Mouse (Mus musculus) macrophage (primary cell): ENCODE data around the gene Timm23. TPM values are rescaled to one million over a fixed set of nuclear protein-coding genes. Genes with fewer than 3 reads are reported as not detected.
"Not testable (repeated sequence)": the region's sequence is repeated elsewhere in the genome, so short reads cannot be mapped to it uniquely, and the experiment has no call there.

Experiments
- H3K27ac ChIP-seq: fragments of 350-480 bp; formaldehyde crosslinking; 2 replicates; pipeline ENCODE4 v1.9.0; 2021
- H3K36me3 ChIP-seq: fragments of 350-480 bp; formaldehyde crosslinking; 2 replicates; pipeline ENCODE4 v1.9.0; 2021; ENCODE audit errors: inconsistent target
- H3K4me3 ChIP-seq: fragments of 350-480 bp; formaldehyde crosslinking; 2 replicates; pipeline ENCODE4 v1.9.0; 2021; ENCODE audit errors: inconsistent target
- H3K79me2 ChIP-seq: fragments of 350-480 bp; formaldehyde crosslinking; 2 replicates; pipeline ENCODE4 v1.9.0; 2021; ENCODE audit errors: inconsistent target
- WGBS: methylation state at CpG from one replicate; pipeline ENCODE4 v1.1.7; 2026; ENCODE audit warnings: inconsistent platforms; ENCODE audit not compliant: missing documents; 5-methylcytosine and 5-hydroxymethylcytosine counted together
- polyA plus RNA-seq: library from polyadenylated mRNA; stranded (reverse); fragments of 250-400 nt; gene quantifications from 3 replicates; pipeline ENCODE4 v1.2.4, GENCODE M21; 2018; ENCODE audit warnings: inconsistent platforms
- total RNA-seq, 78 experiments: library from RNA; depleted of rRNA; stranded (reverse); fragments of 250-400 nt; gene quantifications; 1 replicate in 9 of 78; 2 replicates in 24 of 78; 3 replicates in 43 of 78; 4 replicates in 2 of 78; pipeline ENCODE4 v1.2.4; 2018; ENCODE audit warnings: inconsistent platforms in 56 of 78

The Timm23 gene
- 10 to 100 TPM; 25.2 to 91.4 (median 58.2) TPM for total RNA-seq (2018; cell fraction: chromatin; rRNA removed)
- total RNA-seq (2018; cell fraction: cytosol; rRNA removed): 100 to 1,000 TPM in 17 of 26 experiments, 10 to 100 TPM in 9; 84.3 to 170 (median 113) TPM
- total RNA-seq (2018; cell fraction: nucleus; rRNA removed): 10 to 100 TPM; 26.8 to 84.5 (median 55.8) TPM
- 85.3 to 157 TPM (median 86.3 TPM) in 3 replicates for polyA plus RNA-seq

GRCm38 (mm10) chr14:32201791-32202451 is at the start of gene Timm23, which contains the start of gene Parg:
Timm23 (minus strand) TSS chr14:32201898.
Parg (plus strand) TSS chr14:32201949.
- peaks cover 20% of the 10 kb centered on the region for H3K36me3 ChIP-seq
- peaks cover 94% of the 10 kb centered on the region for H3K79me2 ChIP-seq
- peak within 1 kb of the TSS; percentile 54 for H3K27ac ChIP-seq
- 0% methylated on average over 67 of the region's 77 CpGs for WGBS
- H3K4me3 ChIP-seq: peak within 1 kb of the TSS; percentile 92

DNA sequence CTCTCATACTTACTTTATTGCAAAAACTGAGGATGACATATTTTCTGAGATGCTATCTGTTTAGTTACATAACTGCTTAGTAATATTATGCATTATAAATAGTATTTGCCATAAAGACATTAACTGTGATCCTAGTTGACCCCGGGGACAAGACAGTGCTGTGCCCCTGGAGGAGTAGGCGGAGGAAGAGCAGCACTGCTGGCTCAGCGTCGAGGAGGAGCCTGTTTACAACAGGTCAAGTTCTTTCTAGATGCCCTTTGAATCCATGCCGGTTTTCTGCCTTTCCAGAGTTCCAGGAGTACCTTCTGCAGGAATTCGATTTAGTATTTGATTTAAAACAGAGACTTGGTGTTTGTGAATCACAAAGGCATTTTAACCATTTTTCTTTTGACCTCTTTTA is 47.9 kb upstream of the Timm23 start:
- Histone ChIP-seq H3K4me3 (no peak overlapping the region), H3K79me2 (no peaks in the 10 kb centered on the region), H3K27ac (no peak overlapping the region), H3K36me3 (peaks cover 20% of the 10 kb centered on the region; the same call in 1 of the 2 replicates)
- 98% methylated on average over 6 of the region's 6 CpGs for WGBS

GRCm38 (mm10) chr14:32246019-32246418 is 44.3 kb upstream of the Timm23 start:
- Histone ChIP-seq H3K4me3 (no peak overlapping the region), H3K79me2 (no peaks in the 10 kb centered on the region), H3K36me3 (peaks cover 36% of the 10 kb centered on the region; the same call in 1 of the 2 replicates), H3K27ac (no peak overlapping the region)
- WGBS: 93% methylated on average over 2 of the region's 2 CpGs

GRCm38 (mm10) chr14:32242401-32242800 is 40.7 kb upstream of the Timm23 start:
- Histone ChIP-seq H3K27ac (no peak overlapping the region), H3K79me2 (no peaks in the 10 kb centered on the region), H3K36me3 (peaks cover 36% of the 10 kb centered on the region), H3K4me3 (no peak overlapping the region)
- 98% methylated on average over 4 of the region's 4 CpGs for WGBS

DNA sequence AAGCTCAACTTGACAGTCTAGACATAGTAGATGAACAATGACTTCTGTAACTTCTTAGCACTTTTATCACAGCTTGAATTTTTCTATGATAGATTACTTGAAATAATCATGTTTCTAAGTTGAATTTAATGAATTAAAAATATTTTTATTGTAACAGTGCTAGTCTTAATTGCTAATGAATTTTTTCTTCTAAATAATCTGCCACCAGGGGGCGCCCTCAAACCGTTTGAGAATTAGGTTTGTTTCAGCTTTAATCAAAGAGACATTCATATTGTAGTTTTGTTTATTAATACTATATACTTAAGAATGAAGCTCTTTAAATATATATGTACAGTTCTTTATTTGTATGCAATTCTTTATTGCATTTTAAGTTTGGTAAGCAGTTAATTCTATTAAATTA is 27.3 kb upstream of the Timm23 start:
- 0% methylated on average over 2 of the region's 2 CpGs for WGBS
- H3K27ac ChIP-seq: no peak overlapping the region
- H3K36me3 ChIP-seq: peaks cover 5% of the 10 kb centered on the region; the same call in 1 of the 2 replicates
- H3K79me2 ChIP-seq: no peaks in the 10 kb centered on the region
- no peak overlapping the region for H3K4me3 ChIP-seq

DNA sequence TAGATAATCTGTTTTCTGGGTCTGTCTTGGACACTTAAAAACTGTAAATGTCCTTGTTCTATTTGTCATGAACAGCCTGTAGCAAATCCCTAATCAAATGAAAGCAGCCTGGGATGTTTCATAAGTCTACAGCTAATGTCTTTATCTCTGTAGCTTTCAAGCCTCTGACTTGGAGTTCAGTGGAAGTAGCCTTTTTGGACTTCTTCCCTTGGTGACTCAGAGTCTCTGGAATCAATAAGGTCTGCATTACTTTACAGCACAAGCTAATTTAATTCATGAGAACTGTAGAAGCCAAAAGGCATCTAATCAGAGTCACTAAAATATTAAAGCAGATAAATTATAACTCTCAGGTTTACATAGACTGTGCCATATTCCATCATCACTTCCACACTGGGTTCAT is 24.9 kb upstream of the Timm23 start:
- Histone ChIP-seq H3K79me2 (no peaks in the 10 kb centered on the region), H3K36me3 (peaks cover 5% of the 10 kb centered on the region; the same call in 1 of the 2 replicates), H3K27ac (no peak overlapping the region), H3K4me3 (no peak overlapping the region)

DNA sequence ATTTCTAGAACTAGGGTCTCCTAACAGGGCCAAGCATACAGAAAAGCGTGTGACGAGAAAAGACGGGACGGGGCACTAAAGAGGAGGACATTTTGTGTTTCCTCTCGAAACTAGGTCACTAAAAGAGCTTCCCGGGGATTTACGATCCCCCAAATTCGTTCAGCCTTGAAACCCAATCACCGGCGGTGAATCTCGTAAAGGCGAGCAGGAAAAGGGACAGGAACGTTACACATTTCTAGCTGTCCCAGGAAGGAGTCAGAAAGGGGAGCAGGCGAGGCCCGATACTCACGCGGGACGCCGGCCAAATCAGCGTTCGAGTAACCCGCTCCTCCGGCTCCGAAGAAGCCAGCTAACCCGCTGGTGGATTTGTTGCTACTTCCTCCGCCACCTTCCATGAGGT is 344 bp downstream of the Timm23 start:
- H3K27ac ChIP-seq: peak overlapping the region; percentile 54
- peaks cover 94% of the 10 kb centered on the region for H3K79me2 ChIP-seq
- WGBS: 4% methylated on average over 19 of the region's 26 CpGs

GRCm38 (mm10) chr14:32193557-32193956 is 8.1 kb downstream of the Timm23 start:
- not testable (repeated sequence) for H3K27ac ChIP-seq, H3K4me3 ChIP-seq
- WGBS: 70% methylated on average over 5 of the region's 5 CpGs
- H3K79me2 ChIP-seq: peaks cover 77% of the 10 kb centered on the region
- peaks cover 48% of the 10 kb centered on the region for H3K36me3 ChIP-seq

More for the DNA sequence above, 344 bp downstream of the Timm23 start:
- Histone ChIP-seq H3K4me3 (peak overlapping the region; percentile 92), H3K36me3 (peaks cover 22% of the 10 kb centered on the region)

DNA sequence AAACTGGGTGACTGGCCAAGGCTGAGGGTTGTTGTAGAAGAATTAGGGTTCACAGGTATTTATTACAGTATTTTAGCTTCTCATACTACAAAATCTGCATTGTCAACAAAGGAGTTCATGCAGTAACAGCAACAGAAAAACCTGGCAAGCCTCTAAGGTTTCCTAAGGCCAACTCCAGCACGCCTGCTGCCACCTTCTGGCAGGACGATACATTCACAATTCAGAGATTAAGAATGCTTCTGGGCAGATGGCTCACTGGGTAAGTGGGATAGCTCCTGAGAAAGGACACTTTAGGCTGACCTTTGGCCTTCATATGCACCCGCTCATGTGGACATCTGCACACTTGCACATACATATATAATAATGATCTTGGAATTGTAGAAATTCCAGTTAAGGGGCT is 9.3 kb downstream of the Timm23 start:
- Histone ChIP-seq H3K27ac (no peak overlapping the region), H3K36me3 (peaks cover 46% of the 10 kb centered on the region), H3K4me3 (no peak overlapping the region), H3K79me2 (peaks cover 66% of the 10 kb centered on the region)
- 30% methylated on average over 3 of the region's 3 CpGs for WGBS

DNA sequence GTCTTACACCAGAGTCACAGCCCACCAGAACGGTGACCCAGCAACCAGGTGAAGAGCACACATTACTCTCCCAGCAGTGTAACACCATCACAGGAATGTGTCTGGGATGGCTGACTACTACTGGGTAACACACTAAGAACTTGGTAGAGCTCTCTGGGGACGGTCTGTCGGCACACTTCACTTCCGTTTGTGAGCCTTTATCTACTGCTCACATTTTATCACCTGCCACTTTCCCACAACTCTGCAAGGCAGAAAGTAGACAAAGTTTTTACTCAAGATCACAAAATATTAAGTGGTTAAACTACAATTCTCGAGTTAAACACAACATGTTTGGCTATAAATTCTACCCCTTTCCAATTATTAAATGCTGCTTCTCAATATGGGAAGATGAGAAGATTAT is 9.8 kb downstream of the Timm23 start:
- H3K27ac ChIP-seq: no peak overlapping the region
- peaks cover 41% of the 10 kb centered on the region for H3K36me3 ChIP-seq
- no peak overlapping the region for H3K4me3 ChIP-seq
- 94% methylated on average over 5 of the region's 5 CpGs for WGBS
- peaks cover 61% of the 10 kb centered on the region for H3K79me2 ChIP-seq

- WGBS: 88% methylated on average over 6 of the region's 6 CpGs
- H3K27ac ChIP-seq: no peak overlapping the region
- peaks cover 39% of the 10 kb centered on the region for H3K36me3 ChIP-seq
Observed at GRCm38 (mm10) chr14:32190627-32191391, 10.9 kb downstream of the Timm23 start.

DNA sequence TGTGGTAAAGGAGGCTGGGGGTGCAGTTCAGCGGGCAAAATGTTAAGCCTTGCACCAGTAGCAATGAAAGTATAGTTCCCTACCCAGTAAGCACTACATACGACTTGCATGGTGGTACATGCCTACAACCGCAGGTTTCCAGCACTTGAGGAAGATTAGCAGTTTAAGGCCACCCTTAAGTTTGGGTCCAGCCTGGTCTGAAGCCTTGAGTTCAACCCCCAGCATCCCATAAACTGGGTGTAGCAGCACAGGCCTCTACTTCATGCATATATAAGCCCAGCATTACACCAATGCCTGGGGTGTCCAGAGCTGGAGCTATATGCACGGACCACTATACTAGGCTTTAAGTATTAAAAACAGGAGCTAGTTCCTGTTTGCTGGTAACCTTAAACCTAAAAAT is 17.9 kb downstream of the Timm23 start:
- Histone ChIP-seq H3K79me2 (no peaks in the 10 kb centered on the region; the same call in 1 of the 2 replicates), H3K4me3 (no peak overlapping the region), H3K27ac (no peak overlapping the region), H3K36me3 (peaks cover 41% of the 10 kb centered on the region)
- 86% methylated on average over 4 of the region's 4 CpGs for WGBS

More at GRCm38 (mm10) chr14:32190627-32191391, 10.9 kb downstream of the Timm23 start:
- Histone ChIP-seq H3K4me3 (no peak overlapping the region), H3K79me2 (peaks cover 49% of the 10 kb centered on the region)

- Histone ChIP-seq H3K4me3 (no peak overlapping the region), H3K36me3 (peaks cover 38% of the 10 kb centered on the region), H3K27ac (no peak overlapping the region), H3K79me2 (peaks cover 6% of the 10 kb centered on the region; the same call in 1 of the 2 replicates)
- WGBS: 89% methylated on average over 6 of the region's 6 CpGs
Observed at GRCm38 (mm10) chr14:32180861-32181260, 20.8 kb downstream of the Timm23 start.

DNA sequence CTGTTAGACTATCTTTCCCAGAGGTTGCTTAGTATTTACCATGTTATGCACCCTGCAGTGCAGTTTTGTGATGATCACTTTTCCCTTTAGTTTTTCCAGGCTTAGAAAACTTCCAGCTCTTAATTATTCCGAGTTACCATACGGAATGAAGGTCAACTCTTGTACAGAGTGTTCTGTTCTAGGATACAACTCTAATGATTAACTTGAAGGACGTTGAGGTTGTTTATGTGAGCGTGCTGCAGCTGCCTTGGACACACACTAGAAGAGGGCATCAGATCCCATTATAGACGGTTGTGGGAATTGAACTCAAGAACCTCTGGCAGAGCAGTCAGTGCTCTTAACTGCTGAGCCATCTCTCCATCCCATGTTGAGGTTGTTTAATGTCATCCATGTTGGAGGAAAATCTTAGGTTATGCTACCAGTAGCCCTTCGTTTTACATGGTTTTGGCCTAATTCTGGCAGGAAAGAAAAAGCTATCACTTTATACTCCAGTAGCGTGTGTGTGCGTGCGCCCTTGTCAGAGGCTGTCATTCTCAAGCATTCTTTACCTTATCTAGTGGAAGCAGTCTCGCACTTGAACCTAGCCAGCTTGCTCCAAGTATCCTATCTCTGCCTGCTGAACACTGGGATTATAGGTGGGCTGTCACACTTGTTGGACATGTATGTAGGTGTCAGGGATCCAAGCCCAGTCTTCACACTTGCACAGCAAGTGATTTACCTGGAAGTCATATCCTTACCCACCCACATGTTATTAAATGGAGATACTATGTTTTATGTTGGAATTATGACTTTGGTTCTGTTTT is 22.1 kb downstream of the Timm23 start:
- no peak overlapping the region for H3K27ac ChIP-seq
- WGBS: 94% methylated on average over 10 of the region's 10 CpGs
- H3K4me3 ChIP-seq: no peak overlapping the region
- peaks cover 17% of the 10 kb centered on the region; the same call in 1 of the 2 replicates for H3K79me2 ChIP-seq
- H3K36me3 ChIP-seq: peaks cover 41% of the 10 kb centered on the region
